Mouse (Mus musculus) myocyte (in vitro differentiated cells): ENCODE data around the gene Scn4a.

Source experiments
- CEBPB ChIP-seq: IDR thresholded peaks from 2 replicates; pipeline ENCODE4 v1.6.1; 2011; ENCODE audit warnings: mild to moderate bottlenecking, moderate library complexity; ENCODE audit not compliant: poor library complexity, insufficient read depth, severe bottlenecking
- E2F4 ChIP-seq: IDR thresholded peaks from one replicate; pipeline ENCODE4 v1.6.1; 2011; ENCODE audit warnings: mild to moderate bottlenecking, control low read depth, moderate library complexity; ENCODE audit not compliant: insufficient read depth
- MAX ChIP-seq: IDR thresholded peaks from one replicate; pipeline ENCODE4 v1.6.1; 2011; ENCODE audit warnings: low read depth, mild to moderate bottlenecking, control low read depth
- MYOD1 ChIP-seq, 3 experiments: IDR thresholded peaks; one replicate each; pipeline ENCODE4 v1.6.1; 2011; ENCODE audit warnings: control low read depth in 2 of 3, low read depth in 2 of 3, mild to moderate bottlenecking in 2 of 3, moderate library complexity in 1 of 3; ENCODE audit not compliant: insufficient read length in 2 of 3, control insufficient read depth in 1 of 3
- MYOG ChIP-seq, 3 experiments: IDR thresholded peaks; one replicate each; pipeline ENCODE4 v1.6.1; 2011; ENCODE audit warnings: control low read depth in 2 of 3, low read depth in 2 of 3, mild to moderate bottlenecking in 2 of 3; ENCODE audit not compliant: insufficient read length in 2 of 3, control insufficient read depth in 1 of 3, insufficient read depth in 1 of 3
- POLR2A ChIP-seq: IDR thresholded peaks from one replicate; pipeline ENCODE4 v1.6.1; 2011; ENCODE audit warnings: low read depth, mild to moderate bottlenecking, control low read depth, moderate library complexity; ENCODE audit not compliant: insufficient read length
- POLR2AphosphoS2 ChIP-seq: IDR thresholded peaks from one replicate; pipeline ENCODE4 v1.6.1; 2011; ENCODE audit warnings: low read depth, control low read depth; ENCODE audit not compliant: insufficient read length
- REST ChIP-seq: IDR thresholded peaks from one replicate; pipeline ENCODE4 v1.6.1; 2011; ENCODE audit warnings: mild to moderate bottlenecking, control low read depth, moderate library complexity; ENCODE audit not compliant: insufficient read depth, insufficient read length
- SRF ChIP-seq: IDR thresholded peaks from one replicate; pipeline ENCODE4 v1.6.1; 2011; ENCODE audit warnings: low read depth; ENCODE audit not compliant: control insufficient read depth, insufficient read length
- TCF12 ChIP-seq: IDR thresholded peaks from one replicate; pipeline ENCODE4 v1.6.1; 2011; ENCODE audit warnings: mild to moderate bottlenecking, control low read depth; ENCODE audit not compliant: poor library complexity, insufficient read depth, severe bottlenecking
- TCF3 ChIP-seq: IDR thresholded peaks from one replicate; pipeline ENCODE4 v1.6.1; 2011; ENCODE audit warnings: low read depth, control low read depth; ENCODE audit not compliant: insufficient read length
- USF1 ChIP-seq: IDR thresholded peaks from one replicate; pipeline ENCODE4 v1.6.1; 2011; ENCODE audit warnings: low read depth, mild to moderate bottlenecking, control low read depth, moderate library complexity

- TF ChIP-seq USF1, result no peak
- no peak for TF ChIP-seq POLR2A
- no peak for TF ChIP-seq REST
- TF ChIP-seq CEBPB, result no peak
- TF ChIP-seq MAX, result no peak
- TF ChIP-seq POLR2AphosphoS2, result no peak
- no peak for TF ChIP-seq MYOG (IDR thresholded peaks at IDR 0.05; ENCODE audit: control insufficient read depth in 1 of 3, insufficient read depth in 1 of 3, insufficient read length in 2 of 3, low read depth in 2 of 3)
- no peak for TF ChIP-seq MYOD1 (IDR thresholded peaks at IDR 0.05; ENCODE audit: control insufficient read depth in 1 of 3, insufficient read length in 2 of 3, low read depth in 2 of 3)
- TF ChIP-seq E2F4, result no peak
- no peak for TF ChIP-seq TCF12
- TF ChIP-seq TCF3, result no peak
- no peak for TF ChIP-seq SRF
These were observed 3.3 kb downstream of the Scn4a start for GRCm38 (mm10) chr11:106349772-106350171.
